Mouse (Mus musculus) layer of hippocampus, postnatal 14 days (tissue): ENCODE measurements at regions not wholly inside any gene's neighbourhood (a gene's known extent, or its start where the extent isn't known, plus 50 kb on each side); places are given as distances from the start of the nearest gene placed in this dataset.

Experiments
- DNase-seq, 2 experiments: peaks; one replicate each; pipeline ENCODE4 v3.0.0; 2021 to 2022; ENCODE audit warnings: low spot score in 2 of 2, mixed read lengths in 1 of 2

DNA sequence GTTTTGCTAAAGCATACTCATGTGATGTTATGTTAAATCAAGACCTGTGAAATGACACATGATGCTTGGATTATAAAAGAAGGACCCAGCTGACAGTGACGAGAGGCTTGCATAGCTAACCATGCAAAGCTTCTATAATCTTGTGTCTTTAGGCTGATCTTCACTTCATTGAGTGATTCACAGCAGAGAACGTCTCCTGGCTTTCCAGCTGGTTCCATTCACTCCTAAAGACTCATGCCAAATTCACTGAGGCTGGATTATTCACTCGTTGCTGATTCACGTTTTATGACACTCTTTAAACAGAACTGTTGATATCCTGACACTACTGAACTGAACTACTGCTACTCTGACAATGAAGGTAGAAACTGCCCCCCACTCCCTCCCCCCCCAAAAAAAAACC, 1642.4 kb upstream of the Slc39a10 start:
- DNase-seq = no peak

DNA sequence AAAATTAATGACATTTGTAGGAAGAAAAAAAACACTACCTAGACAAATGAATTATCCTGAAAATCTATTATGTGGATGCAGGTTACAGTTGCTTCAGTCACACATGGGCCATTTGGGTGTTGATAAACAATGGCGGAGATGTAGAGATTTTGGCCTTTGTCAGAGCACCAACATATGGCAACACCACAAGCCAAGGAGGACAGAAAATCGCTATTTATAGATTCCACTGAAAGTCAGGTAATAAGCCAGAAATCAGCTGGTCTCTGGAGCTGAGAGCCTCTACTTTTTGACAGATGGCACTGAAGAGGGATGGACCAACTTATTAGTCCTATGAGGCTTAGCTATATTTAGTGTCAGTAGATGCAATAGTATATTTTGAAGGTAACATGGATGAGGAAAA, 1640.7 kb upstream of the Slc39a10 start:
- peak in 1 of 2 experiments; percentile 15 for DNase-seq

DNA sequence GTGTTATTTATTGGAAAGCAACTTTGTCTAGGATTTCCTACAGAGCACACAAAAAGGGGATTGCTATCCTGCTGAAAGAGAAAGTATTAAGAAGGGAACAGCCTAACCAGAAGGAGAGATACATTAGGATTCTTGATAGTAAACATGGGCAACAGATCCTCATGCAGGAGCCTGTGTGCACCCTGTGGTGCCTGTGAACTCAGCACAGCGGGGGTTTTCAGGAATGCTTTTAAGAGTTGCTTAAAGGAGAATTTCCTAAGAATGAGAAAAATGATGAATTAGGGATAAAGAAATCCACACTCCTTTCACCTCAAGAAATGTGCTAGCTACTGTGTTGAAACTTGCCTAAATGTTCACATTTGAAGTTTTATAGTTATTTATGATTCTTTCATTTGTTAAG, 1596.1 kb upstream of the Slc39a10 start:
- DNase-seq = no peak

DNA sequence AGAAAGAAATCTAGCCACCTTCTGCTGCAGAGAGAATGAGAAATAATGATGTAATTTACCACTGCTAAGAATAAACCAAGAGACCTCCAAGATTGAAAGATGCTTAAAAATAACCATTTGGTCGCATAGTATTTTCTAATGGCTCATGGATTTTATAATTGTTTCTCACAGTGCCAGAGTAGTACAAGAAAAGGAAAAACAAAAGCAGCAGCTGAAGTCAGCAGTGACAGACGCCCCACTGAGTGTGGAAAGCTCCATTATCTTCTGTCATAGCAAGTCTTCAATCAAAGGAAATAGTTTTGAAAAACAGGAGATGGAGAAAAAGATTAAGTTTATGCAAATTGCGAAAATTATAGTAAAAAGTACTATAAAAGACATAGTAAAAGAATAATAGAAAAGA, 1567.3 kb upstream of the Slc39a10 start:
- no peak for DNase-seq
